Mouse (Mus musculus): ENCODE measurements at regions not wholly inside any gene's neighbourhood (a gene's known extent, or its start where the extent isn't known, plus 50 kb on each side); places are given as distances from the start of the nearest gene placed in this dataset.

DNA sequence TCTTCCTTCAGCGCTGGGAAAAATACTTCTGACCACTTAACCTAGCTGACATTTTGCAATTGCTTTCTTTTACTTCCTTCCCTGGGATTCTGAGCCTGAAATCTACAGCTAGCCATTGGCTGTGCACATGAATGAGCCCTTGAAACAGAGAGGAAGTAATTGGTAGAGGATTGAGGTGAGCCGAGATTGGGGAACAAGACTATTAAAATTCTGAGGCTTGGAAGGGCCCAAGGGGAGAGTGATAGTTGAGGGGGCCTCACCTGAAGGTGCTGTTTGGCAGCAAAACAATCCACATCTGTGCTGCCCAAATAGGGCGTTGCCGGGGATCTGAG, 196.7 kb downstream of the Fzd1 start:
- no peak for TF ChIP-seq CTCF (IDR thresholded peaks at IDR 0.05)
- TF ChIP-seq POLR2A (IDR thresholded peaks at IDR 0.05; ENCODE audit: insufficient read depth, low read depth, low read length) = no peak
